Mouse (Mus musculus) thymus, postnatal 25 days (tissue): ENCODE results near the gene Ankub1.

Source experiments
- DNase-seq: peaks from one replicate; pipeline ENCODE4 v3.0.0; 2022

Ankub1 gene

GRCm38 (mm10) chr3:57692719-57693118 lies at the start of gene Ankub1:
Gene Ankub1 (minus strand): TSS chr3:57692799.
- no peak for DNase-seq

GRCm38 (mm10) chr3:57739830-57740229 lies 47.2 kb upstream of the Ankub1 start:
- no peak for DNase-seq

- DNase-seq = no peak
Measured at GRCm38 (mm10) chr3:57736419-57737095, 44.0 kb upstream of the Ankub1 start.

GRCm38 (mm10) chr3:57735511-57736370 lies 43.1 kb upstream of the Ankub1 start, which contains the start of gene Rnf13:
Gene Rnf13 (plus strand): TSS chr3:57736062.
- peak; percentile 97 for DNase-seq

- no peak for DNase-seq
Measured at GRCm38 (mm10) chr3:57732206-57732915, 39.8 kb upstream of the Ankub1 start.

- no peak for DNase-seq
Measured at GRCm38 (mm10) chr3:57714151-57714550, 21.6 kb upstream of the Ankub1 start.

- no peak for DNase-seq
Measured at GRCm38 (mm10) chr3:57696779-57697178, 4.2 kb upstream of the Ankub1 start.

GRCm38 (mm10) chr3:57696249-57696648 lies 3.6 kb upstream of the Ankub1 start:
- DNase-seq = no peak

GRCm38 (mm10) chr3:57691772-57692171 lies 827 bp downstream of the Ankub1 start:
- DNase-seq = no peak

- no peak for DNase-seq
Measured at GRCm38 (mm10) chr3:57677786-57678185, 14.8 kb downstream of the Ankub1 start.

- no peak for DNase-seq
Measured at GRCm38 (mm10) chr3:57674075-57674474, 18.5 kb downstream of the Ankub1 start.

GRCm38 (mm10) chr3:57673586-57673985 lies 19.0 kb downstream of the Ankub1 start:
- no peak for DNase-seq

- peak; percentile 41 for DNase-seq
Measured at GRCm38 (mm10) chr3:57667054-57667723, 25.4 kb downstream of the Ankub1 start.

GRCm38 (mm10) chr3:57665880-57666279 lies 26.7 kb downstream of the Ankub1 start:
- DNase-seq = no peak

GRCm38 (mm10) chr3:57664682-57665081 lies 27.9 kb downstream of the Ankub1 start:
- DNase-seq = no peak

GRCm38 (mm10) chr3:57663731-57664130 lies 28.9 kb downstream of the Ankub1 start:
- DNase-seq = peak; percentile 18

- DNase-seq = no peak
Measured at GRCm38 (mm10) chr3:57658608-57659007, 34.0 kb downstream of the Ankub1 start.

- DNase-seq = no peak
Measured at GRCm38 (mm10) chr3:57653646-57654045, 39.0 kb downstream of the Ankub1 start.

GRCm38 (mm10) chr3:57652485-57652884 lies 40.1 kb downstream of the Ankub1 start:
- no peak for DNase-seq

- no peak for DNase-seq
Measured at GRCm38 (mm10) chr3:57651865-57652259, 40.7 kb downstream of the Ankub1 start.

- peak; percentile 91 for DNase-seq
Measured at GRCm38 (mm10) chr3:57651231-57651864, 41.3 kb downstream of the Ankub1 start, which contains the start of gene Commd2. Gene Commd2 (minus strand): TSS chr3:57651715.

GRCm38 (mm10) chr3:57643191-57643590 lies 49.4 kb downstream of the Ankub1 start:
- no peak for DNase-seq
